Mouse (Mus musculus): ENCODE data around the gene Nutf2.

DNA sequence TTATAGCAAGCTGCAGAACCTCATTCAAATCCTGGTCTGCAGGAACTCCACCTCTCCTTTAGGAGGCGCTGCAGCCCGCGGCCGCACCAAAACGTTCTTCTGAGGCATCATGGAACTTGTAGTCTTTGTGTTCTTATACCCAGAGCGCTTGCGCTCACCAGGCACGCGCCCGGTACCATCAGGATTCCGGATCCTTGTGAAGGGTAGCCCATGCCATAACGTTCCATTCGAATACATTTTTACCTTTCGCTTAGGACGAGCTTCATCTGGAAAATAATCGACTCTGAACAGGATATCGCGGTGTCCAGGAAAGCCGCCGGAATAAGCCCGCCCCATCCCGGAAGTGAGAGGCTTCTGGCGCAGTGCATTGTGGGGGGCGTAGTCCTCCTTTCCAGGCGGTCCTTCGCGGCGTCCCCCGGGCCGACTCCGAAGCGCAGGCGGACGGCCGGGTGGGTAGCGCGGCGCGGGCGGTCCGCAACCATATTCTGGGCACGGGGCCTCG, 5.6 kb upstream of the Nutf2 start, which contains the start of gene Thap11:
- TF ChIP-seq CTCF (IDR thresholded peaks at IDR 0.05; ENCODE audit: borderline replicate concordance, insufficient read depth, low read depth, low read length): peak; percentile 83
- TF ChIP-seq POLR2A (IDR thresholded peaks at IDR 0.05; ENCODE audit: borderline replicate concordance, insufficient read depth, low read length): no peak
